ENCODE assay signal across 8 mouse cellular contexts in the genomic region with DNA sequence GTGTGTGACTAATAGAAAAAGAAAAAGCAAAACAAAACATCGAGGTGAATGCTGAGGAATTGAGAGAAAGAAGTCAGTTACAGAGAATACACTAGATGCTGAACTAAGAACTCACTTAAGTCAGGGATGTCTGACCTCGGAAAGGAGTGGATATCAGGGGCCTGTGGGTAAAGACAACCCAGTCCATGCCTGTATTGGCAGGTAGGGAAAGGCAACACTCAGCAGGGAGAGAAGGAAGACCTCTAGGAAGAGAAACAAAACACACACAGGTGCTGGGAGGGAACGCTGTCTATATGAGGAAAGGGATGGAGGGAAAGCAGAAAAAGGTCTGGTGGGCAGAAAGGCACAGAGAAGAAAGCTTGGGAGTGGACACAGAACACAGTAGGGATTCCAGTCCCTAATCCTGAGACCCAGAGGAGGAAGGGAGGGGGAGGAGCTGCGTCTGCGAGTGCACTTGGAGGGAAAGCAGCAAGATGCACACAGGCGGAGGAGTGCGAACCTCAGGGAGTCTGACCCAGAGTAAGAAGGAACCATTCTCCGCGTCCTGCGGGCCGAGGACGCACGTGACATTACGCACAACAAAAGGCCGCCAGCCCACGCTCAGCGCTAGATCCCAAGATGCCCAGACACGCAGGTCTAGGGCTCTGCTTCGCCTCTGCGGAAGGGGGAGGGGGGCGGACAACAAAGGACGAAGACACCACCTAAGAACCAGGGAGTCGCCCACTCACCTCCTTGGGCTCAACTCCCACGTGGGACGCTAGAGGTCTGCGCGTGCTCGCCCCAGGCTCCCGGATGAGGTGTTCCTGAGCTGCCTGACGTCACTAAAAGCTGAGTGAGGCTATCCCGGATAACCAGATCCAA. TPM values are rescaled to one million over a fixed set of nuclear protein-coding genes. Genes with fewer than 3 reads are reported as not detected.
DNase-seq lines count a peak whose midpoint lies in the region; ATAC-seq and TF ChIP-seq lines count a peak whose summit lies in the region.

A gene (minus strand): TSS at position 770 of the 861 bp plus-strand sequence.

- no peak for TF ChIP-seq CTCF in bone marrow, adult 2 months (IDR thresholded peaks at IDR 0.05; ENCODE audit: control insufficient read depth, insufficient read depth, low read length)

- WGBS in bone marrow, adult 2 months = 7% methylated on average over 31 of the region's 31 CpGs
- 5% methylated on average over 31 of the region's 31 CpGs for WGBS in embryonic facial prominence, embryonic 12.5 days
- WGBS in limb, embryonic 11.5 days = 7% methylated on average over 31 of the region's 31 CpGs
- WGBS in midbrain, embryonic 11.5 days = 5% methylated on average over 31 of the region's 31 CpGs

- peaks cover 19% of the 10 kb centered on the region for H3K36me3 ChIP-seq in embryonic facial prominence, embryonic 12.5 days
- H3K36me3 ChIP-seq in limb, embryonic 11.5 days (ENCODE audit: control insufficient read depth, insufficient read depth, low read length) = peaks cover 4% of the 10 kb centered on the region; the same call in 1 of the 2 replicates
- peaks cover 5% of the 10 kb centered on the region for H3K36me3 ChIP-seq in midbrain, embryonic 11.5 days (ENCODE audit: control insufficient read depth, insufficient read depth, low read length)

- ATAC-seq in embryonic facial prominence, embryonic 12.5 days (ENCODE audit: insufficient number of reproducible peaks, insufficient read depth, low FRiP score, low TSS enrichment) = peak; percentile 94
- ATAC-seq in limb, embryonic 11.5 days (ENCODE audit: insufficient number of reproducible peaks, low FRiP score, low TSS enrichment, low read depth) = peak; percentile 93
- peak; percentile 97 for ATAC-seq in midbrain, embryonic 11.5 days (ENCODE audit: low FRiP score)

- no peak for TF ChIP-seq POLR2A in bone marrow, adult 2 months (IDR thresholded peaks at IDR 0.05; ENCODE audit: borderline replicate concordance, control insufficient read depth, low read depth, low read length)

- H3K4me2 ChIP-seq in embryonic facial prominence, embryonic 12.5 days (replicated peaks) = peak within 1 kb of the TSS; percentile 70
- H3K4me2 ChIP-seq in limb, embryonic 11.5 days (ENCODE audit: low read depth, severe bottlenecking) = peak within 1 kb of the TSS; percentile 84
- H3K4me2 ChIP-seq in midbrain, embryonic 11.5 days = peak within 1 kb of the TSS; percentile 62

- peaks cover 2% of the 10 kb centered on the region; the same call in 1 of the 2 replicates for H3K4me1 ChIP-seq in bone marrow, adult 2 months (ENCODE audit: control insufficient read depth, insufficient read depth, low read length)
- no peaks in the 10 kb centered on the region for H3K4me1 ChIP-seq in embryonic facial prominence, embryonic 12.5 days
- peaks cover 6% of the 10 kb centered on the region; the same call in 1 of the 2 replicates for H3K4me1 ChIP-seq in limb, embryonic 11.5 days (ENCODE audit: control insufficient read depth, insufficient read depth, low read length)
- H3K4me1 ChIP-seq in midbrain, embryonic 11.5 days (ENCODE audit: control insufficient read depth, insufficient read depth, low read length) = peaks cover 5% of the 10 kb centered on the region; the same call in 1 of the 2 replicates

- H3K4me3 ChIP-seq in bone marrow, adult 2 months (replicated peaks; ENCODE audit: control insufficient read depth, low read depth, low read length) = peak within 1 kb of the TSS; percentile 52
- peak within 1 kb of the TSS; percentile 41 for H3K4me3 ChIP-seq in embryonic facial prominence, embryonic 12.5 days
- peak within 1 kb of the TSS; percentile 36 for H3K4me3 ChIP-seq in limb, embryonic 11.5 days (ENCODE audit: low read depth, low read length)
- H3K4me3 ChIP-seq in midbrain, embryonic 11.5 days (ENCODE audit: low read depth, low read length) = peak within 1 kb of the TSS; percentile 46

- H3K9me3 ChIP-seq in embryonic facial prominence, embryonic 12.5 days = no peaks in the 10 kb centered on the region
- peaks cover 2% of the 10 kb centered on the region; the same call in 1 of the 2 replicates for H3K9me3 ChIP-seq in limb, embryonic 11.5 days (ENCODE audit: control insufficient read depth, low read length)
- H3K9me3 ChIP-seq in midbrain, embryonic 11.5 days (ENCODE audit: control insufficient read depth, low read length) = no peaks in the 10 kb centered on the region; the same call in 1 of the 2 replicates

- peak within 1 kb of the TSS; percentile 50 for H3K9ac ChIP-seq in embryonic facial prominence, embryonic 12.5 days
- peak within 1 kb of the TSS; percentile 62 for H3K9ac ChIP-seq in limb, embryonic 11.5 days (ENCODE audit: low read length)
- peak within 1 kb of the TSS; percentile 83 for H3K9ac ChIP-seq in midbrain, embryonic 11.5 days (ENCODE audit: low read length)

- peak; percentile 60 to 74 for DNase-seq in heart, adult 9 months (ENCODE audit: low spot score in 2 of 2)
- peak; percentile 14 to 36 for DNase-seq in kidney, adult 8-10 months
- peak; percentile 83 for DNase-seq in limb, embryonic 11.5 days (ENCODE audit: low spot score)
- peak; percentile 98 for DNase-seq in midbrain, embryonic 11.5 days (ENCODE audit: low spot score, missing footprints)
- peak; percentile 43 for DNase-seq in skeletal muscle tissue, adult 2 months (ENCODE audit: low read depth, low spot score)
- peak; percentile 85 for DNase-seq in yolk sac, embryonic 10.5 days (ENCODE audit: low spot score)

- H3K27me3 ChIP-seq in embryonic facial prominence, embryonic 12.5 days = no peaks in the 10 kb centered on the region
- no peaks in the 10 kb centered on the region for H3K27me3 ChIP-seq in limb, embryonic 11.5 days (ENCODE audit: control insufficient read depth, insufficient read depth, low read length)
- no peaks in the 10 kb centered on the region for H3K27me3 ChIP-seq in midbrain, embryonic 11.5 days (ENCODE audit: control insufficient read depth, insufficient read depth, low read length)

- no peak within 1 kb of the TSS for H3K27ac ChIP-seq in bone marrow, adult 2 months (ENCODE audit: control insufficient read depth, insufficient read depth, low read depth, low read length, poor library complexity)
- H3K27ac ChIP-seq in embryonic facial prominence, embryonic 12.5 days = peak within 1 kb of the TSS; percentile 65
- H3K27ac ChIP-seq in limb, embryonic 11.5 days (replicated peaks; ENCODE audit: low read depth, low read length) = no peak within 1 kb of the TSS
- peak within 1 kb of the TSS; percentile 50; the same call in 1 of the 2 replicates for H3K27ac ChIP-seq in midbrain, embryonic 11.5 days (ENCODE audit: low read depth, low read length)

RNA-seq across cellular contexts. Expression of the gene that starts here (rescaled TPM):
- polyA plus RNA-seq in bone marrow, adult 2 months (2011; ENCODE audit: insufficient read depth, insufficient read length, low replicate concordance, missing spikeins) = 0.27 and 1.2 TPM in 2 replicates
- 17.4 and 19.4 TPM in 2 replicates for polyA plus RNA-seq in embryonic facial prominence, embryonic 12.5 days (2016; fragmentation: Nextera tagmentation; extraction: Ambion mirVana)
- 11.6 and 17.7 TPM in 2 replicates for polyA plus RNA-seq in limb, embryonic 11.5 days (2014; fragmentation: Nextera tagmentation; extraction: Ambion mirVana)
- polyA plus RNA-seq in midbrain, embryonic 11.5 days (2014; fragmentation: Nextera tagmentation; extraction: Ambion mirVana) = 11.7 and 12.8 TPM in 2 replicates

Comparison
In these comparisons a context has a peak if more than half of its experiments do, and no peak if none do; other contexts are left out.
1. H3K27ac ChIP-seq: peak in embryonic facial prominence, embryonic 12.5 days (single experiment) and midbrain, embryonic 11.5 days (single experiment); none in bone marrow, adult 2 months (single experiment) and limb, embryonic 11.5 days (single experiment).
2. DNase-seq: peak in every context shown above with its lines; median percentile 98 in midbrain, embryonic 11.5 days; 85 in yolk sac, embryonic 10.5 days; 83 in limb, embryonic 11.5 days; 67 in heart, adult 9 months; 43 in skeletal muscle tissue, adult 2 months; 25 in kidney, adult 8-10 months.
3. Peak in every context shown above with its lines, with median percentiles within 50 percentile points of each other: H3K4me3 ChIP-seq, ATAC-seq, H3K4me2 ChIP-seq and H3K9ac ChIP-seq.